Mouse (Mus musculus) small intestine, adult 2 months (tissue): ENCODE measurements around the gene Hirip3. TPM values are rescaled to one million over a fixed set of nuclear protein-coding genes. Genes with fewer than 3 reads are reported as not detected.
A peak's percentile ranks its signal among the peaks of the same experiment; 100 is the strongest.

Source experiments
- H3K27ac ChIP-seq: fragments of 200-500 bp; 2 replicates; pipeline ENCODE4 v1.5.1; 2012; ENCODE audit warnings: low read depth, low read length, control low read depth, inconsistent platforms; ENCODE audit not compliant: insufficient read depth
- H3K27me3 ChIP-seq: fragments of 200-500 bp; 2 replicates; pipeline ENCODE4 v1.6.1; 2012; ENCODE audit warnings: mild to moderate bottlenecking, moderate library complexity, low read length, inconsistent platforms; ENCODE audit not compliant: control insufficient read depth, insufficient read depth
- H3K36me3 ChIP-seq: fragments of 200-500 bp; 2 replicates; pipeline ENCODE4 v1.6.1; 2012; ENCODE audit warnings: mild to moderate bottlenecking, low read length, control low read depth, inconsistent platforms; ENCODE audit not compliant: control insufficient read depth, insufficient read depth
- H3K4me1 ChIP-seq: fragments of 200-500 bp; 2 replicates; pipeline ENCODE4 v1.6.1; 2012; ENCODE audit warnings: low read length, inconsistent platforms, mixed read lengths; ENCODE audit not compliant: control insufficient read depth, insufficient read depth, insufficient read length
- H3K4me3 ChIP-seq: fragments of 200-500 bp; 2 replicates; pipeline ENCODE4 v1.5.1; 2012; ENCODE audit warnings: low read depth, mild to moderate bottlenecking, control low read depth, inconsistent platforms, low read length, moderate library complexity
- CTCF ChIP-seq: fragments of 200-500 bp; IDR thresholded peaks from 2 replicates; pipeline ENCODE4 v1.5.1; 2012; ENCODE audit warnings: low read depth, mild to moderate bottlenecking, control low read depth, inconsistent platforms, low read length, moderate library complexity, mixed read lengths; ENCODE audit not compliant: insufficient replicate concordance, insufficient read length; ENCODE audit errors: extremely low read depth
- POLR2A ChIP-seq: fragments of 200-500 bp; IDR thresholded peaks from 2 replicates; pipeline ENCODE4 v1.6.1; 2012; ENCODE audit warnings: low read depth, mild to moderate bottlenecking, control low read depth, inconsistent platforms, low read length, moderate library complexity
- WGBS: fragments of 180-500 bp; shearing (Covaris S2); methylation state at CpG from one replicate; pipeline ENCODE4 v1.1.7; 2018; 5-methylcytosine and 5-hydroxymethylcytosine counted together
- polyA plus RNA-seq: library from polyadenylated mRNA; depleted of rRNA; stranded (reverse); fragments of >200 nt; gene quantifications from 2 replicates; pipeline ENCODE4 v1.2.3, GENCODE M21; 2012

The Hirip3 gene
- polyA plus RNA-seq, 1 experiment, result 3.6 TPM

GRCm38 (mm10) chr7:126823202-126823711 is 38.5 kb upstream of the Hirip3 start:
- peak overlapping the region; percentile 36; the same call in 1 of the 2 replicates for H3K4me3 ChIP-seq
- TF ChIP-seq POLR2A, result no peak
- no peak for TF ChIP-seq CTCF
- WGBS, result 6% methylated on average over 17 of the region's 19 CpGs
- no peaks in the 10 kb centered on the region for H3K36me3 ChIP-seq
- no peak overlapping the region for H3K27ac ChIP-seq
- no peaks in the 10 kb centered on the region; the same call in 1 of the 2 replicates for H3K4me1 ChIP-seq
- peaks cover 25% of the 10 kb centered on the region for H3K27me3 ChIP-seq

- no peaks in the 10 kb centered on the region; the same call in 1 of the 2 replicates for H3K4me1 ChIP-seq
- H3K27ac ChIP-seq, result no peak overlapping the region
- WGBS, result 16% methylated on average over 10 of the region's 10 CpGs
- H3K36me3 ChIP-seq, result no peaks in the 10 kb centered on the region
- TF ChIP-seq CTCF, result no peak
- TF ChIP-seq POLR2A, result no peak
- peaks cover 25% of the 10 kb centered on the region for H3K27me3 ChIP-seq
- H3K4me3 ChIP-seq, result no peak overlapping the region
Measured at GRCm38 (mm10) chr7:126823940-126824339, 37.8 kb upstream of the Hirip3 start.

GRCm38 (mm10) chr7:126825403-126825802 is 36.4 kb upstream of the Hirip3 start:
- H3K27ac ChIP-seq, result no peak overlapping the region
- TF ChIP-seq CTCF, result no peak
- TF ChIP-seq POLR2A, result no peak
- WGBS, result 22% methylated on average over 8 of the region's 8 CpGs
- no peak overlapping the region for H3K4me3 ChIP-seq
- no peaks in the 10 kb centered on the region; the same call in 1 of the 2 replicates for H3K4me1 ChIP-seq
- H3K27me3 ChIP-seq, result peaks cover 25% of the 10 kb centered on the region
- no peaks in the 10 kb centered on the region for H3K36me3 ChIP-seq

- 61% methylated on average over 5 of the region's 5 CpGs for WGBS
- TF ChIP-seq POLR2A (no peak), CTCF (no peak)
- H3K36me3 ChIP-seq, result no peaks in the 10 kb centered on the region
- H3K4me3 ChIP-seq, result no peak overlapping the region
- no peak overlapping the region for H3K27ac ChIP-seq
- H3K4me1 ChIP-seq, result no peaks in the 10 kb centered on the region; the same call in 1 of the 2 replicates
- peaks cover 25% of the 10 kb centered on the region for H3K27me3 ChIP-seq
Measured at GRCm38 (mm10) chr7:126825952-126826351, 35.8 kb upstream of the Hirip3 start.

GRCm38 (mm10) chr7:126831539-126831938 is 30.2 kb upstream of the Hirip3 start, which contains the start of gene 4930451I11Rik:
4930451I11Rik (minus strand) TSS chr7:126831639.
- peak within 1 kb of the TSS; percentile 33 for H3K4me3 ChIP-seq
- 55% methylated on average over 5 of the region's 5 CpGs for WGBS
- no peak within 1 kb of the TSS for H3K27ac ChIP-seq

GRCm38 (mm10) chr7:126832036-126832598 is 29.7 kb upstream of the Hirip3 start:
- WGBS, result 2% methylated on average over 21 of the region's 21 CpGs

More at GRCm38 (mm10) chr7:126831539-126831938, 30.2 kb upstream of the Hirip3 start, which contains the start of gene 4930451I11Rik:
- H3K36me3 ChIP-seq, result no peaks in the 10 kb centered on the region
- peaks cover 3% of the 10 kb centered on the region; the same call in 1 of the 2 replicates for H3K4me1 ChIP-seq
- TF ChIP-seq CTCF (no peak), POLR2A (no peak)
- H3K27me3 ChIP-seq, result 0 out of 2 replicates have a peak, but pooled peaks cover 8% of the 10 kb centered on the region

GRCm38 (mm10) chr7:126833294-126833693 is 28.5 kb upstream of the Hirip3 start:
- H3K27me3 ChIP-seq, result 0 out of 2 replicates have a peak, but pooled peaks cover 8% of the 10 kb centered on the region

More at GRCm38 (mm10) chr7:126832036-126832598, 29.7 kb upstream of the Hirip3 start:
- Histone ChIP-seq H3K36me3 (no peaks in the 10 kb centered on the region), H3K27me3 (0 out of 2 replicates have a peak, but pooled peaks cover 8% of the 10 kb centered on the region), H3K4me3 (peak overlapping the region; percentile 33), H3K4me1 (peaks cover 3% of the 10 kb centered on the region; the same call in 1 of the 2 replicates), H3K27ac (no peak overlapping the region)
- no peak for TF ChIP-seq POLR2A
- peak; percentile 68 for TF ChIP-seq CTCF

More at GRCm38 (mm10) chr7:126833294-126833693, 28.5 kb upstream of the Hirip3 start:
- no peak for TF ChIP-seq POLR2A
- no peak for TF ChIP-seq CTCF
- Histone ChIP-seq H3K4me3 (no peak overlapping the region), H3K4me1 (peaks cover 3% of the 10 kb centered on the region; the same call in 1 of the 2 replicates), H3K27ac (no peak overlapping the region), H3K36me3 (no peaks in the 10 kb centered on the region)
- 88% methylated on average over 1 of the region's 1 CpGs for WGBS
